Mouse (Mus musculus): ENCODE results near the gene Myo18b.

The Myo18b gene

GRCm38 (mm10) chr5:112744571-112744970 lies 151.6 kb downstream of the Myo18b start:
- no peak for DNase-seq

- no peak for DNase-seq
Measured at GRCm38 (mm10) chr5:112743121-112743520, 153.0 kb downstream of the Myo18b start.

GRCm38 (mm10) chr5:112740651-112741050 lies 155.5 kb downstream of the Myo18b start:
- DNase-seq: no peak

- DNase-seq: no peak
Measured at GRCm38 (mm10) chr5:112735040-112735439, 161.1 kb downstream of the Myo18b start.

- no peak for DNase-seq
Measured at GRCm38 (mm10) chr5:112730604-112731003, 165.6 kb downstream of the Myo18b start.

GRCm38 (mm10) chr5:112728432-112728831 lies 167.7 kb downstream of the Myo18b start:
- DNase-seq: no peak

- DNase-seq: peak; percentile 93
Measured at GRCm38 (mm10) chr5:112718655-112719306, 177.4 kb downstream of the Myo18b start.

GRCm38 (mm10) chr5:112714679-112715446 lies 181.3 kb downstream of the Myo18b start:
- DNase-seq: peak; percentile 8

- no peak for DNase-seq
Measured at GRCm38 (mm10) chr5:112709831-112710230, 186.3 kb downstream of the Myo18b start.

GRCm38 (mm10) chr5:112708441-112708840 lies 187.7 kb downstream of the Myo18b start:
- DNase-seq: no peak

GRCm38 (mm10) chr5:112707478-112707877 lies 188.7 kb downstream of the Myo18b start:
- no peak for DNase-seq

- no peak for DNase-seq
Measured at GRCm38 (mm10) chr5:112700794-112701193, 195.4 kb downstream of the Myo18b start.

- DNase-seq: no peak
Measured at GRCm38 (mm10) chr5:112696683-112697082, 199.5 kb downstream of the Myo18b start.

GRCm38 (mm10) chr5:112695254-112695711 lies 200.9 kb downstream of the Myo18b start:
- DNase-seq: no peak

GRCm38 (mm10) chr5:112693286-112693849 lies 202.8 kb downstream of the Myo18b start:
- no peak for DNase-seq

GRCm38 (mm10) chr5:112687100-112687818 lies 208.9 kb downstream of the Myo18b start:
- DNase-seq: no peak

GRCm38 (mm10) chr5:112686309-112687099 lies 209.7 kb downstream of the Myo18b start:
- DNase-seq: no peak

- DNase-seq: no peak
Measured at GRCm38 (mm10) chr5:112679251-112679650, 216.9 kb downstream of the Myo18b start.

GRCm38 (mm10) chr5:112678153-112678552 lies 218.0 kb downstream of the Myo18b start:
- DNase-seq: no peak

GRCm38 (mm10) chr5:112674806-112675205 lies 221.4 kb downstream of the Myo18b start:
- no peak for DNase-seq

GRCm38 (mm10) chr5:112672457-112672856 lies 223.7 kb downstream of the Myo18b start:
- DNase-seq: no peak

GRCm38 (mm10) chr5:112671961-112672360 lies 224.2 kb downstream of the Myo18b start:
- no peak for DNase-seq

Data from kidney, postnatal 10 days (tissue).